Mouse (Mus musculus) liver, embryonic 15.5 days (tissue): Measurements from ENCODE around the gene Cyp1a2. TPM values are rescaled to one million over a fixed set of nuclear protein-coding genes. Genes with fewer than 3 reads are reported as not detected.
A peak's percentile ranks its signal among the peaks of the same experiment; 100 is the strongest.

ENCODE experiments used
- ATAC-seq: fragments of 200-750 bp; cut with Nextera tagmentation; 2 replicates; pipeline ENCODE4 v1.8.0; 2017; ENCODE audit warnings: moderate number of reproducible peaks, mild to moderate bottlenecking, moderate library complexity; ENCODE audit not compliant: insufficient read depth
- H3K27ac ChIP-seq: fragments of 300-500 bp; sonication (generic); replicated peaks from 2 replicates; pipeline ENCODE4 v1.5.1; 2015; ENCODE audit warnings: mild to moderate bottlenecking, inconsistent platforms
- H3K27me3 ChIP-seq: fragments of 300-500 bp; sonication (generic); 2 replicates; pipeline ENCODE4 v1.6.1; 2015; ENCODE audit warnings: mild to moderate bottlenecking, inconsistent platforms
- H3K36me3 ChIP-seq: fragments of 300-500 bp; sonication (generic); replicated peaks from 2 replicates; pipeline ENCODE4 v1.6.1; 2015; ENCODE audit warnings: moderate library complexity, mild to moderate bottlenecking, inconsistent platforms
- H3K4me1 ChIP-seq: fragments of 300-500 bp; sonication (generic); replicated peaks from 2 replicates; pipeline ENCODE4 v1.6.1; 2015; ENCODE audit warnings: inconsistent platforms
- H3K4me2 ChIP-seq: fragments of 300-500 bp; sonication (generic); 2 replicates; pipeline ENCODE4 v1.6.1; 2015; ENCODE audit warnings: moderate library complexity, mild to moderate bottlenecking, inconsistent platforms
- H3K4me3 ChIP-seq: fragments of 300-500 bp; sonication (generic); replicated peaks from 2 replicates; pipeline ENCODE4 v1.5.1; 2015; ENCODE audit warnings: mild to moderate bottlenecking, inconsistent platforms
- H3K9ac ChIP-seq: fragments of 300-500 bp; sonication (generic); 2 replicates; pipeline ENCODE4 v1.6.1; 2015; ENCODE audit warnings: moderate library complexity, mild to moderate bottlenecking, inconsistent platforms
- H3K9me3 ChIP-seq: fragments of 300-500 bp; sonication (generic); replicated peaks from 2 replicates; pipeline ENCODE4 v1.6.1; 2016; ENCODE audit warnings: inconsistent platforms
- WGBS: fragments of 180-500 bp; shearing (Covaris S2); methylation state at CpG from one replicate; pipeline ENCODE4 v1.1.7; 2015; ENCODE audit warnings: mixed read lengths; ENCODE audit not compliant: insufficient replicate concordance; 5-methylcytosine and 5-hydroxymethylcytosine counted together
- polyA plus RNA-seq: library from polyadenylated mRNA; unstranded; fragments of >200 nt; fragmentation: Nextera tagmentation; extraction: Ambion mirVana; gene quantifications from 2 replicates; pipeline ENCODE4 v1.2.1, GENCODE M21; 2015

The Cyp1a2 gene
- polyA plus RNA-seq, 1 experiment from 2014 or later: 0.14 TPM

GRCm38 (mm10) chr9:57658970-57659369, 24.5 kb downstream of the Cyp1a2 start:
- H3K9me3 ChIP-seq: no peaks in the 10 kb centered on the region
- 67% methylated on average over 4 of the region's 4 CpGs for WGBS
- H3K36me3 ChIP-seq: no peaks in the 10 kb centered on the region
- ATAC-seq: no peak
- peaks cover 29% of the 10 kb centered on the region for H3K4me1 ChIP-seq
- H3K27me3 ChIP-seq: no peaks in the 10 kb centered on the region
- no peak overlapping the region for H3K4me2 ChIP-seq
- H3K27ac ChIP-seq: no peak overlapping the region
- H3K4me3 ChIP-seq: no peak overlapping the region
- H3K9ac ChIP-seq: no peak overlapping the region

GRCm38 (mm10) chr9:57657843-57658242, 25.7 kb downstream of the Cyp1a2 start:
- 47% methylated on average over 4 of the region's 4 CpGs for WGBS
- H3K9me3 ChIP-seq: no peaks in the 10 kb centered on the region
- no peaks in the 10 kb centered on the region for H3K27me3 ChIP-seq
- H3K27ac ChIP-seq: no peak overlapping the region
- no peak overlapping the region for H3K4me2 ChIP-seq
- H3K9ac ChIP-seq: no peak overlapping the region
- no peaks in the 10 kb centered on the region for H3K36me3 ChIP-seq
- peaks cover 29% of the 10 kb centered on the region for H3K4me1 ChIP-seq
- H3K4me3 ChIP-seq: no peak overlapping the region
- ATAC-seq: no peak

GRCm38 (mm10) chr9:57656631-57657350, 26.7 kb downstream of the Cyp1a2 start:
- no peak overlapping the region for H3K4me3 ChIP-seq
- H3K27me3 ChIP-seq: no peaks in the 10 kb centered on the region
- no peak overlapping the region for H3K9ac ChIP-seq
- no peaks in the 10 kb centered on the region for H3K9me3 ChIP-seq
- no peak overlapping the region for H3K27ac ChIP-seq
- no peak for ATAC-seq
- peaks cover 28% of the 10 kb centered on the region for H3K4me1 ChIP-seq
- no peaks in the 10 kb centered on the region for H3K36me3 ChIP-seq
- H3K4me2 ChIP-seq: no peak overlapping the region
- 73% methylated on average over 19 of the region's 19 CpGs for WGBS

GRCm38 (mm10) chr9:57655749-57656148, 27.8 kb downstream of the Cyp1a2 start:
- Histone ChIP-seq H3K9ac (no peak overlapping the region), H3K36me3 (no peaks in the 10 kb centered on the region), H3K27ac (no peak overlapping the region), H3K4me2 (peak overlapping the region; percentile 55), H3K4me3 (no peak overlapping the region), H3K27me3 (no peaks in the 10 kb centered on the region), H3K9me3 (no peaks in the 10 kb centered on the region), H3K4me1 (peaks cover 26% of the 10 kb centered on the region)
- 4% methylated on average over 11 of the region's 11 CpGs for WGBS
- peak; percentile 49; the same call in 1 of the 2 replicates for ATAC-seq

- Histone ChIP-seq H3K4me1 (peaks cover 25% of the 10 kb centered on the region), H3K9ac (no peak overlapping the region), H3K4me3 (no peak overlapping the region), H3K36me3 (no peaks in the 10 kb centered on the region), H3K27ac (no peak overlapping the region), H3K27me3 (no peaks in the 10 kb centered on the region), H3K4me2 (no peak overlapping the region), H3K9me3 (no peaks in the 10 kb centered on the region)
- ATAC-seq: no peak
- 78% methylated on average over 1 of the region's 1 CpGs for WGBS
Measured at GRCm38 (mm10) chr9:57654966-57655365, 28.5 kb downstream of the Cyp1a2 start.

- WGBS: 71% methylated on average over 5 of the region's 5 CpGs
- no peak within 1 kb of the TSS for H3K27ac ChIP-seq
Measured at GRCm38 (mm10) chr9:57653283-57653682, 30.2 kb downstream of the Cyp1a2 start, which contains the start of gene Csk. Gene Csk, minus strand, starts transcription at chr9:57653631.

GRCm38 (mm10) chr9:57652855-57653254, 30.6 kb downstream of the Cyp1a2 start:
- no peak overlapping the region for H3K9ac ChIP-seq
- no peak overlapping the region for H3K4me3 ChIP-seq
- 63% methylated on average over 3 of the region's 3 CpGs for WGBS
- H3K27me3 ChIP-seq: no peaks in the 10 kb centered on the region
- peaks cover 28% of the 10 kb centered on the region for H3K4me1 ChIP-seq
- no peak for ATAC-seq
- H3K27ac ChIP-seq: no peak overlapping the region
- no peak overlapping the region for H3K4me2 ChIP-seq
- H3K9me3 ChIP-seq: no peaks in the 10 kb centered on the region
- H3K36me3 ChIP-seq: no peaks in the 10 kb centered on the region

More at GRCm38 (mm10) chr9:57653283-57653682, 30.2 kb downstream of the Cyp1a2 start, which contains the start of gene Csk:
- Histone ChIP-seq H3K27me3 (no peaks in the 10 kb centered on the region), H3K4me3 (no peak within 1 kb of the TSS), H3K36me3 (no peaks in the 10 kb centered on the region), H3K4me1 (peaks cover 27% of the 10 kb centered on the region), H3K9ac (no peak within 1 kb of the TSS), H3K4me2 (no peak within 1 kb of the TSS), H3K9me3 (no peaks in the 10 kb centered on the region)
- no peak for ATAC-seq

GRCm38 (mm10) chr9:57652351-57652750, 31.2 kb downstream of the Cyp1a2 start:
- Histone ChIP-seq H3K4me1 (peaks cover 30% of the 10 kb centered on the region), H3K4me2 (no peak overlapping the region), H3K9ac (no peak overlapping the region), H3K27ac (no peak overlapping the region), H3K4me3 (no peak overlapping the region), H3K36me3 (no peaks in the 10 kb centered on the region), H3K27me3 (no peaks in the 10 kb centered on the region), H3K9me3 (no peaks in the 10 kb centered on the region)
- 57% methylated on average over 9 of the region's 9 CpGs for WGBS
- ATAC-seq: no peak

GRCm38 (mm10) chr9:57650786-57651311, 32.7 kb downstream of the Cyp1a2 start:
- Histone ChIP-seq H3K4me1 (peaks cover 40% of the 10 kb centered on the region), H3K4me2 (no peak overlapping the region; the same call in 1 of the 2 replicates), H3K27ac (peak overlapping the region; percentile 64), H3K9me3 (no peaks in the 10 kb centered on the region), H3K9ac (no peak overlapping the region), H3K27me3 (no peaks in the 10 kb centered on the region), H3K36me3 (no peaks in the 10 kb centered on the region), H3K4me3 (no peak overlapping the region)
- WGBS: 27% methylated on average over 6 of the region's 6 CpGs
- ATAC-seq: no peak

GRCm38 (mm10) chr9:57650130-57650785, 33.2 kb downstream of the Cyp1a2 start:
- peaks cover 42% of the 10 kb centered on the region for H3K4me1 ChIP-seq
- no peaks in the 10 kb centered on the region for H3K36me3 ChIP-seq
- H3K4me2 ChIP-seq: no peak overlapping the region
- WGBS: 60% methylated on average over 6 of the region's 6 CpGs
- H3K9me3 ChIP-seq: no peaks in the 10 kb centered on the region
- ATAC-seq: no peak
- H3K27ac ChIP-seq: peak overlapping the region; percentile 64
- no peak overlapping the region for H3K9ac ChIP-seq
- no peaks in the 10 kb centered on the region for H3K27me3 ChIP-seq
- no peak overlapping the region for H3K4me3 ChIP-seq

GRCm38 (mm10) chr9:57647286-57648108, 36.0 kb downstream of the Cyp1a2 start:
- H3K4me2 ChIP-seq: no peak overlapping the region
- no peak for ATAC-seq
- no peak overlapping the region for H3K9ac ChIP-seq
- H3K27ac ChIP-seq: peak overlapping the region; percentile 96
- H3K36me3 ChIP-seq: no peaks in the 10 kb centered on the region
- no peak overlapping the region for H3K4me3 ChIP-seq
- WGBS: 17% methylated on average over 4 of the region's 4 CpGs
- no peaks in the 10 kb centered on the region for H3K9me3 ChIP-seq
- H3K4me1 ChIP-seq: peaks cover 70% of the 10 kb centered on the region
- no peaks in the 10 kb centered on the region for H3K27me3 ChIP-seq
